Mouse (Mus musculus): ENCODE measurements around the gene Fam192a. TPM values are rescaled to one million over a fixed set of nuclear protein-coding genes. Genes with fewer than 3 reads are reported as not detected.

Gene Fam192a
- total and polyA plus RNA-seq, 2 experiments from 2014 or later: 44.5 to 79.9 TPM

GRCm38 (mm10) chr8:94633564-94634194 is 31.9 kb upstream of the Fam192a start:
- Histone ChIP-seq H3K4me2 (ENCODE audit: low read depth) (no peak overlapping the region), H3K9ac (no peak overlapping the region), H3K4me3 (ENCODE audit: low read depth, low read length) (no peak overlapping the region), H3K9me3 (ENCODE audit: low read length) (no peaks in the 10 kb centered on the region), H3K4me1 (ENCODE audit: insufficient read depth) (no peaks in the 10 kb centered on the region), H3K27me3 (ENCODE audit: insufficient read depth, low read length) (no peaks in the 10 kb centered on the region), H3K27ac (ENCODE audit: low read depth, low read length) (no peak overlapping the region), H3K36me3 (ENCODE audit: insufficient read depth) (peaks cover 63% of the 10 kb centered on the region)
- WGBS: 88% methylated on average over 2 of the region's 2 CpGs
- no peak for TF ChIP-seq CTCF (IDR thresholded peaks at IDR 0.05; ENCODE audit: low read depth)
- ATAC-seq (no peak), DNase-seq (no peak)

DNA sequence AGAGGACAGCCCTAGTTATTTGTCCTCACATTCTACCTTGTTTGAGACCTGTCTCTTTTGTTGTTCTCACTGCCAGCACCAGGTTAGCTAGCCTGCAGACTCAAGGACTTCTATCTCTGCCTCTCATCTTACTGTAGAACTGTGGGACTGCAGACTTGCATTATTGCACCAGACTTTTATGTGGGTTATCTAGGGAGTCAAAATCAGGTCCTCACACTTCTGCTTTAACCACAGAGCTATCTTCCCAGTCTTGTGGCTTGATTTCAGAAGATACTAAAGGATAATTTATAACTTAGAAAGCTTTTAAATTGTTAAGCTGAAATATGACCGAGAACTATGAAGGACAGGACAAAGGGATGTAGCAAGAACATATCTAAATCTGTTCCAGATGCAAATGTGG is 23.1 kb upstream of the Fam192a start:
- DNase-seq (no peak), ATAC-seq (no peak)
- H3K27ac ChIP-seq (ENCODE audit: low read depth, low read length): no peak overlapping the region
- H3K36me3 ChIP-seq (ENCODE audit: insufficient read depth): peaks cover 6% of the 10 kb centered on the region
- no peak overlapping the region for H3K9ac ChIP-seq
- no peaks in the 10 kb centered on the region for H3K9me3 ChIP-seq (ENCODE audit: low read length)
- no peak overlapping the region for H3K4me2 ChIP-seq (ENCODE audit: low read depth)
- 91% methylated on average over 1 of the region's 1 CpGs for WGBS
- H3K4me1 ChIP-seq (ENCODE audit: insufficient read depth): no peaks in the 10 kb centered on the region
- TF ChIP-seq CTCF (IDR thresholded peaks at IDR 0.05; ENCODE audit: low read depth): no peak
- H3K4me3 ChIP-seq (ENCODE audit: low read depth, low read length): no peak overlapping the region
- H3K27me3 ChIP-seq (ENCODE audit: insufficient read depth, low read length): no peaks in the 10 kb centered on the region

GRCm38 (mm10) chr8:94607064-94607463 is 5.3 kb upstream of the Fam192a start:
- no peak for DNase-seq
- H3K4me1 ChIP-seq (ENCODE audit: insufficient read depth): no peaks in the 10 kb centered on the region; the same call in none of the 2 replicates
- H3K27ac ChIP-seq (ENCODE audit: low read depth, low read length): no peak overlapping the region
- no peaks in the 10 kb centered on the region for H3K36me3 ChIP-seq (ENCODE audit: insufficient read depth)
- no peak overlapping the region for H3K4me3 ChIP-seq (ENCODE audit: low read depth, low read length)
- no peaks in the 10 kb centered on the region for H3K9me3 ChIP-seq (ENCODE audit: low read length)
- no peaks in the 10 kb centered on the region for H3K27me3 ChIP-seq (ENCODE audit: insufficient read depth, low read length)
- WGBS: 96% methylated on average over 5 of the region's 5 CpGs
- 0 out of 2 replicates have a peak, but pooled peaks have one; percentile 19 for TF ChIP-seq CTCF (IDR thresholded peaks at IDR 0.05; ENCODE audit: low read depth)
- no peak overlapping the region for H3K9ac ChIP-seq
- no peak for ATAC-seq
- no peak overlapping the region for H3K4me2 ChIP-seq (ENCODE audit: low read depth)

GRCm38 (mm10) chr8:94604030-94604429 is 2.2 kb upstream of the Fam192a start:
- H3K4me2 ChIP-seq (ENCODE audit: low read depth): no peak overlapping the region

DNA sequence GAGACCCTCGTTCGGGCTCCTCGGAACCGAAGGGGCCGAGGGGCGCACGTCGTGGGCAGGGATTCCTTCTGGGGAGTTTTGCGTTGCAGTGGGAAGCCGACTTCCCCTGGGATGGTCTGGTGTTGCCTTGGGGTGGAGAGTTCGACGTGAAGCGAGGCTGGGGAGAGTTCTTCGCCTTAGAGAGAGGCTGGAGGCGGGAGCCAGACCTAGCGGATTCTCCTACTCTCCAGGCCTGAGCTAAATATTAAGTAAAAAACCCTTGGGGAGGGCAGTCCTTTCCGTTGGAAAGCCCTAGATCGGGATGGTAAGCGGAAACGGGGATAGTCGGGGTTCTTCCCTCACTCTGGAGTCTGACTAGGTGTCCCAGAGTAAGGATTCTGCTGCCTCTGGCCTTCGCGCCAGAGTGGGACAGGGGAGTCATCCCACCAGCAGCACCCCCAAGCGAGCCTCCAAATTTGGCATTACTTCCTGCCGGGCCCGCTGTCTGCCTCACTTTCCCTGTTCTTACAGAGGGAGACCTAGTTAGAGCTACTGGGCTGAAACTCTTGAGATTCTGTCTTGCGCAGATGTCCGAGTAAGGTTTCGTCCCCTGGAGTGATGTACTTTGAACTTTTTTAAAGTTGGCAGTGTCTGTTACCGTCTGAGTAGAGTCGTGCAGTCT is 804 bp upstream of the Fam192a start:
- Histone ChIP-seq H3K4me1 (ENCODE audit: insufficient read depth) (peaks cover 11% of the 10 kb centered on the region), H3K36me3 (ENCODE audit: insufficient read depth) (no peaks in the 10 kb centered on the region), H3K27me3 (ENCODE audit: insufficient read depth, low read length) (no peaks in the 10 kb centered on the region), H3K4me2 (ENCODE audit: low read depth) (peak overlapping the region; percentile 80), H3K9me3 (ENCODE audit: low read length) (no peaks in the 10 kb centered on the region), H3K27ac (ENCODE audit: low read depth, low read length) (peak overlapping the region; percentile 89), H3K9ac (peak overlapping the region; percentile 91), H3K4me3 (ENCODE audit: low read depth, low read length) (peak overlapping the region; percentile 72)
- TF ChIP-seq CTCF (IDR thresholded peaks at IDR 0.05; ENCODE audit: low read depth): no peak
- peak; percentile 18 for DNase-seq
- ATAC-seq: no peak
- WGBS: 2% methylated on average over 31 of the region's 31 CpGs

More at GRCm38 (mm10) chr8:94604030-94604429, 2.2 kb upstream of the Fam192a start:
- H3K27me3 ChIP-seq (ENCODE audit: insufficient read depth, low read length): no peaks in the 10 kb centered on the region
- peaks cover 11% of the 10 kb centered on the region for H3K4me1 ChIP-seq (ENCODE audit: insufficient read depth)
- DNase-seq (no peak), ATAC-seq (no peak)
- no peaks in the 10 kb centered on the region for H3K36me3 ChIP-seq (ENCODE audit: insufficient read depth)
- no peaks in the 10 kb centered on the region for H3K9me3 ChIP-seq (ENCODE audit: low read length)
- H3K4me3 ChIP-seq (ENCODE audit: low read depth, low read length): no peak overlapping the region
- H3K9ac ChIP-seq: no peak overlapping the region
- WGBS: 83% methylated on average over 2 of the region's 2 CpGs
- TF ChIP-seq CTCF (IDR thresholded peaks at IDR 0.05; ENCODE audit: low read depth): no peak
- H3K27ac ChIP-seq (ENCODE audit: low read depth, low read length): no peak overlapping the region

DNA sequence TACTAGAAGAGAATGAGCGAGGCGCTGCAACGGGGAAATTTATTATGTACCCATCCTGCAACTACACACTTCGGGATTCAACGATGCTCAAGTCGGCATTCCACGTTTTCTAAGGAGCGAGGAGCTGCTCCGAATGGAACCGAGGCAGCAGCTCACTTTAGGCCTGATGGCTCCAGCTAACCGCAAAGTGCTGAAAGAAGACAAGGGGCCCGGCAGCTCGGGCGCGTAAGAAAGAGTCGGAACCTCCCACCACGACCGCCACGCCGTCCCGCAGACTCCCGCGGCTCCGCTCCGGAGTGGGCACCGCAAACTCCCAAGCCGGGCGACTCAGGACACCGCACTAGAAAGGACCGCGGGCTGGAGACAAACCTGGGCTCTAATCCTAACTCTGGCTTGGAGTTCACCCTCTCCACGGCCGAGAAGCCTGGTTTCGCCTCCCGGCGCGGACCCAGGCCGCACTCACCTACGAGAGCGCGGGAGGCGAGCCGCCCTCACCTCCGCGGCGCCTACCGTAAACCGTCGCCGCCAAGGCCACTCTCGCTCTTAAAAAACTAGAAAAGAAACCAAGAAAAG is 677 bp downstream of the Fam192a start:
- under 1% methylated on average over 51 of the region's 51 CpGs for WGBS
- peaks cover 11% of the 10 kb centered on the region for H3K4me1 ChIP-seq (ENCODE audit: insufficient read depth)
- no peaks in the 10 kb centered on the region for H3K9me3 ChIP-seq (ENCODE audit: low read length)
- no peaks in the 10 kb centered on the region for H3K27me3 ChIP-seq (ENCODE audit: insufficient read depth, low read length)
- H3K4me2 ChIP-seq (ENCODE audit: low read depth): peak overlapping the region; percentile 61
- DNase-seq (peak; percentile 33), ATAC-seq (peak; percentile 22)
- no peaks in the 10 kb centered on the region for H3K36me3 ChIP-seq (ENCODE audit: insufficient read depth)
- no peak for TF ChIP-seq CTCF (IDR thresholded peaks at IDR 0.05; ENCODE audit: low read depth)
- peak overlapping the region; percentile 87 for H3K9ac ChIP-seq
- peak overlapping the region; percentile 95 for H3K27ac ChIP-seq (ENCODE audit: low read depth, low read length)
- peak overlapping the region; percentile 72 for H3K4me3 ChIP-seq (ENCODE audit: low read depth, low read length)

DNA sequence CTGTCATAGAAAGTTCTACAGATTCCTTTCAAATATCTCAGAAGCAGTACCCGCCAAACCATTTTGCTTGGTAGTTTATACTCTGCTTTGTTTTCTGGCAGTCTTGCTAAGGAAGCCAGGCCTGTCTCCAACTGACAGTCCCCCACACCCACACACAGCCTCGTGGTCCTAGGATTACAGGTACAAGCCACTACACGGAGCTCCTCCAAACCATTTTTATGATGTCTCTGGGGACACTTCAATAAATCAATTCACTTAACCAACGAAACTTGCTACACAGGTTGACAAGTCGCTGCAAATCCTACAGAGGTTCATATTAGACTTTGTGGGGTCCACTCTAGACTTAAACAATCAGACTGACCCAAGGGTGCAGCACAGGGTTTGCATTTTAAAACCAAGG is 1.3 kb downstream of the Fam192a start:
- ATAC-seq: no peak

More for the DNA sequence above, 1.3 kb downstream of the Fam192a start:
- TF ChIP-seq CTCF (IDR thresholded peaks at IDR 0.05; ENCODE audit: low read depth): no peak
- H3K27me3 ChIP-seq (ENCODE audit: insufficient read depth, low read length): no peaks in the 10 kb centered on the region
- peak overlapping the region; percentile 61 for H3K4me2 ChIP-seq (ENCODE audit: low read depth)
- peak overlapping the region; percentile 87 for H3K9ac ChIP-seq
- peaks cover 11% of the 10 kb centered on the region for H3K4me1 ChIP-seq (ENCODE audit: insufficient read depth)
- peak overlapping the region; percentile 72 for H3K4me3 ChIP-seq (ENCODE audit: low read depth, low read length)
- WGBS: 26% methylated on average over 5 of the region's 5 CpGs
- H3K36me3 ChIP-seq (ENCODE audit: insufficient read depth): no peaks in the 10 kb centered on the region
- no peak for DNase-seq
- no peaks in the 10 kb centered on the region for H3K9me3 ChIP-seq (ENCODE audit: low read length)
- peak overlapping the region; percentile 95; the same call in 1 of the 2 replicates for H3K27ac ChIP-seq (ENCODE audit: low read depth, low read length)

All from forebrain, postnatal 0 days (tissue).